Mouse (Mus musculus): ENCODE results near the gene Tef. TPM values are rescaled to one million over a fixed set of nuclear protein-coding genes. Genes with fewer than 3 reads are reported as not detected.

The Tef gene
- total and polyA plus RNA-seq, 3 experiments, result 12.3 to 21.7 TPM; not detected in 1

GRCm38 (mm10) chr15:81834171-81834841, 32.1 kb downstream of the Tef start:
- H3K36me3 ChIP-seq (ENCODE audit: control insufficient read depth in 1 of 2, insufficient read depth in 2 of 2, low read length in 2 of 2), result peaks cover 0 to 3% of the 10 kb centered on the region in 2 experiments; a peak in 2 of 4 replicates
- no peaks in the 10 kb centered on the region for H3K27me3 ChIP-seq (ENCODE audit: control insufficient read depth in 1 of 2, insufficient read depth in 2 of 2, low read length in 2 of 2)
- no peak overlapping the region for H3K4me3 ChIP-seq (ENCODE audit: control insufficient read depth in 1 of 2, insufficient read depth in 1 of 2, low read depth in 2 of 2, low read length in 2 of 2)
- no peak overlapping the region for H3K9ac ChIP-seq (ENCODE audit: control insufficient read depth, low read depth, low read length, poor library complexity, severe bottlenecking)
- H3K27ac ChIP-seq (ENCODE audit: control insufficient read depth, low read depth, low read length), result no peak overlapping the region
- no peaks in the 10 kb centered on the region; the same call in 1 of the 2 replicates for H3K79me2 ChIP-seq (ENCODE audit: control insufficient read depth, insufficient read depth, low read length, poor library complexity)
- no peak for DNase-seq (ENCODE audit: low read depth, low spot score)
- no peaks in the 10 kb centered on the region for H3K9me3 ChIP-seq (replicated peaks; ENCODE audit: insufficient read depth, low read length)
- TF ChIP-seq ZNF384 (IDR thresholded peaks at IDR 0.05; ENCODE audit: low read depth, low read length), result no peak
- no peak for TF ChIP-seq EP300 (IDR thresholded peaks at IDR 0.05; ENCODE audit: low read depth in 1 of 2, low read length in 2 of 2)
- no peak for TF ChIP-seq BHLHE40 (IDR thresholded peaks at IDR 0.05; ENCODE audit: borderline replicate concordance, low read depth, low read length)
- TF ChIP-seq TBP (IDR thresholded peaks at IDR 0.05; ENCODE audit: low read depth, low read length), result no peak
- TF ChIP-seq MAX (IDR thresholded peaks at IDR 0.05; ENCODE audit: low read length), result no peak
- TF ChIP-seq UBTF (IDR thresholded peaks at IDR 0.05; ENCODE audit: borderline replicate concordance, insufficient read depth, low read depth, low read length), result no peak
- no peak for TF ChIP-seq ETS1 (IDR thresholded peaks at IDR 0.05; ENCODE audit: low read depth, low read length)
- no peak for TF ChIP-seq CTCF (IDR thresholded peaks at IDR 0.05 in 2 of 3, conservative IDR thresholded peaks at IDR 0.05 in 1 of 3; ENCODE audit: control insufficient read depth in 1 of 3, insufficient read depth in 1 of 3, low read depth in 2 of 3, low read length in 3 of 3, poor library complexity in 1 of 3, severe bottlenecking in 1 of 3)
- TF ChIP-seq GABPA (IDR thresholded peaks at IDR 0.05; ENCODE audit: low read depth, low read length), result no peak
- no peak for TF ChIP-seq SIN3A (IDR thresholded peaks at IDR 0.05; ENCODE audit: low read length)
- TF ChIP-seq POLR2A (IDR thresholded peaks at IDR 0.05; ENCODE audit: control insufficient read depth in 1 of 2, insufficient read depth in 1 of 2, low read depth in 1 of 2, low read length in 2 of 2, poor library complexity in 1 of 2), result no peak
- no peak for TF ChIP-seq RCOR1 (IDR thresholded peaks at IDR 0.05; ENCODE audit: low read depth, low read length)
- no peak for TF ChIP-seq TCF12 (IDR thresholded peaks at IDR 0.05; ENCODE audit: low read depth, low read length)
- no peak for TF ChIP-seq SMC3 (IDR thresholded peaks at IDR 0.05; ENCODE audit: low read depth, low read length)
- TF ChIP-seq ELF1 (IDR thresholded peaks at IDR 0.05; ENCODE audit: low read depth, low read length), result no peak
- no peak for TF ChIP-seq MYB (IDR thresholded peaks at IDR 0.05; ENCODE audit: low read depth, low read length)
- peaks cover 17 to 30% of the 10 kb centered on the region in 2 experiments for H3K4me1 ChIP-seq (ENCODE audit: control insufficient read depth in 1 of 2, insufficient read depth in 2 of 2, low read length in 2 of 2)

- Histone ChIP-seq H3K4me3 (ENCODE audit: control insufficient read depth in 1 of 2, insufficient read depth in 1 of 2, low read depth in 2 of 2, low read length in 2 of 2) (peak overlapping the region in 1 of 2 experiments; percentile 78; a peak in 1 of 4 replicates), H3K27ac (ENCODE audit: control insufficient read depth, low read depth, low read length) (no peak overlapping the region), H3K36me3 (ENCODE audit: control insufficient read depth in 1 of 2, insufficient read depth in 2 of 2, low read length in 2 of 2) (peaks cover 0 to 3% of the 10 kb centered on the region in 2 experiments; a peak in 2 of 4 replicates), H3K79me2 (ENCODE audit: control insufficient read depth, insufficient read depth, low read length, poor library complexity) (no peaks in the 10 kb centered on the region; the same call in 1 of the 2 replicates), H3K9ac (ENCODE audit: control insufficient read depth, low read depth, low read length, poor library complexity, severe bottlenecking) (no peak overlapping the region), H3K4me1 (ENCODE audit: control insufficient read depth in 1 of 2, insufficient read depth in 2 of 2, low read length in 2 of 2) (peaks cover 17 to 36% of the 10 kb centered on the region in 2 experiments), H3K27me3 (ENCODE audit: control insufficient read depth in 1 of 2, insufficient read depth in 2 of 2, low read length in 2 of 2) (no peaks in the 10 kb centered on the region), H3K9me3 (replicated peaks; ENCODE audit: insufficient read depth, low read length) (no peaks in the 10 kb centered on the region)
- DNase-seq (ENCODE audit: low read depth, low spot score), result no peak
- TF ChIP-seq GATA1 (IDR thresholded peaks at IDR 0.05; ENCODE audit: low read depth, low read length), result 0 out of 2 replicates have a peak, but pooled peaks have one; percentile 20
- no peak for TF ChIP-seq MAFK (IDR thresholded peaks at IDR 0.05; ENCODE audit: borderline replicate concordance, low read depth, low read length)
- no peak for TF ChIP-seq MYC (IDR thresholded peaks at IDR 0.05; ENCODE audit: low read depth, low read length)
- TF ChIP-seq MYB (IDR thresholded peaks at IDR 0.05; ENCODE audit: low read depth, low read length), result no peak
- TF ChIP-seq SMC3 (IDR thresholded peaks at IDR 0.05; ENCODE audit: low read depth, low read length), result no peak
- 0 out of 4 replicates have a peak, but pooled peaks of 1 of the 2 experiments have one; percentile 5 for TF ChIP-seq POLR2A (IDR thresholded peaks at IDR 0.05; ENCODE audit: control insufficient read depth in 1 of 2, insufficient read depth in 1 of 2, low read depth in 1 of 2, low read length in 2 of 2, poor library complexity in 1 of 2)
- no peak for TF ChIP-seq USF2 (IDR thresholded peaks at IDR 0.05; ENCODE audit: borderline replicate concordance in 1 of 2, insufficient read depth in 1 of 2, low read depth in 1 of 2, low read length in 2 of 2)
- TF ChIP-seq GABPA (IDR thresholded peaks at IDR 0.05; ENCODE audit: low read depth, low read length), result no peak
- no peak for TF ChIP-seq KAT2A (conservative IDR thresholded peaks at IDR 0.05; ENCODE audit: low read depth, low read length)
Measured at GRCm38 (mm10) chr15:81835007-81835880, 33.0 kb downstream of the Tef start.

Data from MEL (cell line).